In genomic region chr9:20812537-20813271, GRCm38 (mm10) we compare ENCODE assay signal across 9 mouse cellular contexts. TPM values are rescaled to one million over a fixed set of nuclear protein-coding genes. Genes with fewer than 3 reads are reported as not detected.
A peak's percentile ranks its signal among the peaks of the same experiment; 100 is the strongest.
DNase-seq lines count a peak whose midpoint lies in the region.
"Had no signal": no experiment of that assay in that cellular context is flagged by ENCODE, and none has a peak within 500 bp of the region (broad histone marks: within the 10 kb centered on the region; RNA-seq: fewer than 3 reads in every experiment).

No protein-coding gene starts in this region.

- peak; percentile 17 for DNase-seq in right cerebral cortex, postnatal 4 days
- no peak for DNase-seq in right cerebral cortex, postnatal 36 days (ENCODE audit: low spot score in 2 of 2)
- peak; percentile 83 for DNase-seq in adrenal gland, postnatal 14 days
- DNase-seq in gastrocnemius, postnatal 25 days: peak; percentile 32
- peak; percentile 41 for DNase-seq in kidney, postnatal 14 days
- DNase-seq in skeletal muscle tissue, adult 2 months (ENCODE audit: low read depth, low spot score): peak; percentile 44
- DNase-seq in cerebellum, adult 11 months: no peak
- no peak for DNase-seq in frontal cortex, adult 2 months (ENCODE audit: extremely low spot score in 1 of 2, low spot score in 1 of 2)

RNA-seq across cellular contexts. Expression of gene Col5a3, which starts 2.2 kb away (rescaled TPM):
- 114 and 117 TPM in 2 replicates for total RNA-seq in adrenal gland, postnatal 14 days (2021)
- total RNA-seq in gastrocnemius, postnatal 25 days (2021): 10 to 100 TPM; 37.8 to 41.0 TPM
- 1.7 and 2.5 TPM in 2 replicates for polyA plus RNA-seq in frontal cortex, adult 2 months (2012; rRNA removed)
- polyA plus RNA-seq: erythroblast, embryonic 14.5 days had no signal

RNA-seq across cellular contexts. Expression of gene Rdh8, which starts 5.6 kb away (rescaled TPM):
- total RNA-seq in adrenal gland, postnatal 14 days (2021): not detected in 2 replicates
- under 1 TPM in 1 of 2 experiments, not detected in 1; 0.20 TPM for total RNA-seq in gastrocnemius, postnatal 25 days (2021)
- polyA plus RNA-seq in frontal cortex, adult 2 months (2012; rRNA removed): not detected in 2 replicates
- polyA plus RNA-seq: erythroblast, embryonic 14.5 days had no signal

RNA-seq across cellular contexts. Expression of gene A230050P20Rik, which starts 55.7 kb away (rescaled TPM):
- 17.6 and 22.7 TPM in 2 replicates for total RNA-seq in adrenal gland, postnatal 14 days (2021)
- 1 to 10 TPM; 1.7 to 2.7 TPM for total RNA-seq in gastrocnemius, postnatal 25 days (2021)
- polyA plus RNA-seq in frontal cortex, adult 2 months (2012; rRNA removed): 227 and 254 TPM in 2 replicates

Comparison
In these comparisons a context has a peak if more than half of its experiments do, and no peak if none do; other contexts are left out.
1. DNase-seq: peak in right cerebral cortex, postnatal 4 days (single experiment), adrenal gland, postnatal 14 days (single experiment), gastrocnemius, postnatal 25 days (single experiment), kidney, postnatal 14 days (single experiment) and skeletal muscle tissue, adult 2 months (single experiment); none in right cerebral cortex, postnatal 36 days (0 of 2), cerebellum, adult 11 months (single experiment) and frontal cortex, adult 2 months (0 of 2).